Mouse (Mus musculus) liver, adult (tissue): ENCODE data around the gene Ptar1.

Experiments used
- GATA4 ChIP-seq: IDR thresholded peaks from 2 replicates; pipeline ENCODE4 v1.6.1; 2014; ENCODE audit warnings: mild to moderate bottlenecking, low read length; ENCODE audit not compliant: insufficient replicate concordance

Ptar1 gene

GRCm38 (mm10) chr19:23705383-23705782, 18.2 kb downstream of the Ptar1 start:
- no peak for TF ChIP-seq GATA4

GRCm38 (mm10) chr19:23746506-23746905, 59.3 kb downstream of the Ptar1 start:
- TF ChIP-seq GATA4 = no peak

GRCm38 (mm10) chr19:23757011-23757410, 69.8 kb downstream of the Ptar1 start:
- no peak for TF ChIP-seq GATA4

GRCm38 (mm10) chr19:23757961-23758553, 70.8 kb downstream of the Ptar1 start:
- no peak for TF ChIP-seq GATA4

GRCm38 (mm10) chr19:23758554-23759321, 71.5 kb downstream of the Ptar1 start, which contains the start of gene Apba1:
Gene Apba1, plus strand, starts transcription at chr19:23758887.
- no peak for TF ChIP-seq GATA4

- no peak for TF ChIP-seq GATA4
Observed at GRCm38 (mm10) chr19:23759322-23759945, 72.2 kb downstream of the Ptar1 start.

GRCm38 (mm10) chr19:23763371-23763770, 76.1 kb downstream of the Ptar1 start:
- no peak for TF ChIP-seq GATA4

- TF ChIP-seq GATA4 = no peak
Observed at GRCm38 (mm10) chr19:23764051-23764450, 76.8 kb downstream of the Ptar1 start.

- no peak for TF ChIP-seq GATA4
Observed at GRCm38 (mm10) chr19:23768864-23769263, 81.6 kb downstream of the Ptar1 start.

- TF ChIP-seq GATA4 = no peak
Observed at GRCm38 (mm10) chr19:23770494-23771423, 83.5 kb downstream of the Ptar1 start.

GRCm38 (mm10) chr19:23771971-23772370, 84.7 kb downstream of the Ptar1 start:
- no peak for TF ChIP-seq GATA4

GRCm38 (mm10) chr19:23775356-23775755, 88.1 kb downstream of the Ptar1 start:
- TF ChIP-seq GATA4 = no peak

GRCm38 (mm10) chr19:23779130-23779529, 91.9 kb downstream of the Ptar1 start:
- TF ChIP-seq GATA4 = no peak

- TF ChIP-seq GATA4 = no peak
Observed at GRCm38 (mm10) chr19:23780105-23780504, 92.9 kb downstream of the Ptar1 start.
